Mouse (Mus musculus): ENCODE measurements around the gene Phgdh.

- TF ChIP-seq CTCF (IDR thresholded peaks at IDR 0.05; ENCODE audit: low read depth, low read length): no peak
- TF ChIP-seq POLR2A (IDR thresholded peaks at IDR 0.05; ENCODE audit: insufficient read depth, low read length): no peak
- no peak for TF ChIP-seq EP300 (IDR thresholded peaks at IDR 0.05; ENCODE audit: insufficient read depth, low read depth, low read length)
These were observed 66.0 kb downstream of the Phgdh start for GRCm38 (mm10) chr3:98273623-98274398.

Measured in ES-Bruce4 (cell line).